Mouse (Mus musculus): Measurements from ENCODE around the gene Rbm8a.

DNA sequence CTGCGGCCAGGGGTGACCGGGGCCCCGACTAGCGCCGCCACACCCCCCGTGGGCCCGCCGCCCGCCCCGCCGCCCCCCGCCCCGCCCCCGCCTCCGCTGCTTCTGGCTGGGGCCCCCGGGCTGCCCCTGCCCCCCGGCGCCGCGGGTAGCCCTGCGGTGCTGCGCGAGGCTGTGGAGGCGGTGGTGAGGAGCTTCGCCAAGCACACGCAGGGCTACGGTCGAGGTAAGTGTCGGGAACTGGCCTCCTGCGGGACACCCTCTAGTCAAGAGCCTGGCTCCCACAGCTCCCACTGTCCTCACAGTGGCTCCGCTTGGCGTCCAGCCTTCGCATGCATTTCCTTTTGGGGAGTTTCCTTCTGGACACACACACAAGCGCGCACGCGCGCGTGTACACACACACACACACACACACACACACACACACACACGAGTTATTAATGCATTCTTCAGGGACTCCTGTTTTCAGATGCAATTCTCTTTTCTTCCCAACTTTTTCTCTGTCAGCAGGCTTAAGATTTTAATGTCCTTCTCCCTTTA is 28.4 kb upstream of the Rbm8a start:
- TF ChIP-seq CTCF (IDR thresholded peaks at IDR 0.05; ENCODE audit: low read depth): no peak
- no peak for TF ChIP-seq EP300 (IDR thresholded peaks at IDR 0.05; ENCODE audit: low read depth)
